Mouse (Mus musculus) bone marrow, adult 2 months (tissue): ENCODE measurements around the gene Pigz. TPM values are rescaled to one million over a fixed set of nuclear protein-coding genes. Genes with fewer than 3 reads are reported as not detected.

Experiments used
- H3K27ac ChIP-seq: fragments of 200-500 bp; 2 replicates; pipeline ENCODE4 v1.5.1; 2012; ENCODE audit warnings: low read depth, mild to moderate bottlenecking, control low read depth, inconsistent platforms, low read length; ENCODE audit not compliant: control insufficient read depth, poor library complexity, insufficient read depth
- H3K4me1 ChIP-seq: fragments of 200-500 bp; 2 replicates; pipeline ENCODE4 v1.6.1; 2011; ENCODE audit warnings: low read length; ENCODE audit not compliant: control insufficient read depth, insufficient read depth
- H3K4me3 ChIP-seq: fragments of 200-500 bp; replicated peaks from 2 replicates; pipeline ENCODE3; 2011; ENCODE audit warnings: mild to moderate bottlenecking, low read depth, low read length, control low read depth; ENCODE audit not compliant: control insufficient read depth
- CTCF ChIP-seq: fragments of 200-500 bp; IDR thresholded peaks from 2 replicates; pipeline ENCODE4 v1.5.1; 2011; ENCODE audit warnings: low read length, control low read depth; ENCODE audit not compliant: control insufficient read depth, insufficient read depth
- POLR2A ChIP-seq: fragments of 200-500 bp; IDR thresholded peaks from 2 replicates; pipeline ENCODE4 v1.6.1; 2011; ENCODE audit warnings: low read depth, mild to moderate bottlenecking, control low read depth, low read length, borderline replicate concordance; ENCODE audit not compliant: control insufficient read depth
- WGBS: fragments of 180-500 bp; shearing (Covaris S2); methylation state at CpG from one replicate; pipeline ENCODE4 v1.1.7; 2018; 5-methylcytosine and 5-hydroxymethylcytosine counted together
- polyA plus RNA-seq: library from polyadenylated mRNA; stranded (reverse); fragments of >200 nt; gene quantifications from 2 replicates; pipeline ENCODE4 v1.2.4, GENCODE M21; 2011; ENCODE audit warnings: low replicate concordance; ENCODE audit not compliant: missing spikeins, insufficient read depth, insufficient read length

The Pigz gene
- 0.79 and 6.2 TPM in 2 replicates for polyA plus RNA-seq

GRCm38 (mm10) chr16:31933751-31934549, at the start of gene Pigz:
TSS of gene Pigz (plus strand) at chr16:31933851.
- no peak for TF ChIP-seq POLR2A
- TF ChIP-seq CTCF, result no peak
- WGBS, result 12% methylated on average over 42 of the region's 42 CpGs
- Histone ChIP-seq H3K4me1 (no peaks in the 10 kb centered on the region; the same call in none of the 2 replicates), H3K4me3 (peak within 1 kb of the TSS; percentile 30), H3K27ac (peak within 1 kb of the TSS; percentile 23; the same call in 1 of the 2 replicates)

GRCm38 (mm10) chr16:31883902-31884301, 49.7 kb upstream of the Pigz start:
- no peak for TF ChIP-seq CTCF
- no peak for TF ChIP-seq POLR2A
- no peaks in the 10 kb centered on the region for H3K4me1 ChIP-seq
- no peak overlapping the region for H3K4me3 ChIP-seq
- no peak overlapping the region for H3K27ac ChIP-seq
- WGBS, result 45% methylated on average over 6 of the region's 6 CpGs

- WGBS, result 77% methylated on average over 7 of the region's 7 CpGs
- Histone ChIP-seq H3K27ac (no peak overlapping the region), H3K4me3 (no peak overlapping the region), H3K4me1 (no peaks in the 10 kb centered on the region)
- no peak for TF ChIP-seq CTCF
- no peak for TF ChIP-seq POLR2A
Observed at GRCm38 (mm10) chr16:31890907-31891306, 42.7 kb upstream of the Pigz start.

GRCm38 (mm10) chr16:31893396-31894141, 40.1 kb upstream of the Pigz start:
- Histone ChIP-seq H3K4me1 (no peaks in the 10 kb centered on the region), H3K27ac (no peak overlapping the region), H3K4me3 (no peak overlapping the region)
- TF ChIP-seq POLR2A (no peak), CTCF (no peak)
- 75% methylated on average over 5 of the region's 5 CpGs for WGBS

- TF ChIP-seq POLR2A (no peak), CTCF (no peak)
- WGBS, result 34% methylated on average over 28 of the region's 29 CpGs
- Histone ChIP-seq H3K27ac (no peak overlapping the region), H3K4me3 (no peak overlapping the region), H3K4me1 (no peaks in the 10 kb centered on the region)
Observed at GRCm38 (mm10) chr16:31896971-31897774, 36.5 kb upstream of the Pigz start.

- WGBS, result 87% methylated on average over 18 of the region's 18 CpGs
- Histone ChIP-seq H3K4me3 (no peak overlapping the region), H3K27ac (no peak overlapping the region), H3K4me1 (no peaks in the 10 kb centered on the region)
- TF ChIP-seq POLR2A (no peak), CTCF (no peak)
Observed at GRCm38 (mm10) chr16:31898546-31899326, 34.9 kb upstream of the Pigz start.

- no peaks in the 10 kb centered on the region; the same call in 1 of the 2 replicates for H3K4me1 ChIP-seq
- no peak overlapping the region for H3K4me3 ChIP-seq
- no peak for TF ChIP-seq CTCF
- TF ChIP-seq POLR2A, result no peak
- no peak overlapping the region for H3K27ac ChIP-seq
- 90% methylated on average over 1 of the region's 1 CpGs for WGBS
Observed at GRCm38 (mm10) chr16:31901886-31902285, 31.8 kb upstream of the Pigz start.

- H3K4me3 ChIP-seq, result no peak overlapping the region
- H3K4me1 ChIP-seq, result no peaks in the 10 kb centered on the region; the same call in 1 of the 2 replicates
- H3K27ac ChIP-seq, result no peak overlapping the region
- no peak for TF ChIP-seq POLR2A
- TF ChIP-seq CTCF, result no peak
- 72% methylated on average over 8 of the region's 8 CpGs for WGBS
Observed at GRCm38 (mm10) chr16:31903239-31903638, 30.4 kb upstream of the Pigz start.
